Mouse (Mus musculus): Measurements from ENCODE around the gene Trpm5. TPM values are rescaled to one million over a fixed set of nuclear protein-coding genes. Genes with fewer than 3 reads are reported as not detected.

Trpm5 gene
- polyA plus RNA-seq, 1 experiment from 2014 or later = 1.1 TPM

GRCm38 (mm10) chr7:143057023-143057422, 37.4 kb downstream of the Trpm5 start:
- no peaks in the 10 kb centered on the region for H3K27me3 ChIP-seq (replicated peaks; ENCODE audit: control insufficient read depth, insufficient read depth, low read length)
- 92% methylated on average over 5 of the region's 5 CpGs for WGBS
- peaks cover 42% of the 10 kb centered on the region for H3K4me1 ChIP-seq (replicated peaks; ENCODE audit: control insufficient read depth, insufficient read depth, low read length)

DNA sequence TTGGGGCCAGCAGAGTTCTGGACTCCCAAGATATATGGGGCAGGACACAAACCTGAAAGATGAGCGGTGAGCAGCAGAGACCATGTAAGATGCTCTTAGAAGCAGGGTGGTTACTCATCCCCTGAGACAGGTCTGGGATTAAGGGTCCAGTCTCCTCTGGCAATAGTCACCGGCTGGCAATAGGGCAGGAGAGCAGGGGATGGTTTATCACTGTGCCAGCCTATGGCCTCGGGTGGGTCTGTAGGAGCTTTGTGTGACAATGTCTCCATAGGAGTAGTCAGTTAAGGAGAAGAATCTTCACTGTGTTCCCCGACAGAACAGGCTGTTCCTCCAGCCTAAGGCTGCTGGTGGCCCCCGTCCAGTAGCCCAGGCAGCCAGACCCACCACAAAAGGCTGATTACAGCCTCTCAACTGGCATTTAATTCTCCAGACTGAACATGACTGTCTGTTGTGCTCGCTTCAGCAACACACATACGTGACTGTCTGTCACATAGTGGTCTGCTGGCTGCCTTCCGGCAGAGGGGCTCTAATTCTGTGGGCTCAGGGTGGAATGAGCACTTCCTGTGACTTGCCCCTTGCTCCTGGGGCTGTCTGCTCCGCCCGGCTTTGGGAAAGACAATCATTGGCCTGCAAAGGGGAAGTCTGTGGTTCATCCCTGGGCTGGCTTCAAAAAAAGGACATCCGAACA, 38.8 kb downstream of the Trpm5 start:
- peaks cover 41% of the 10 kb centered on the region for H3K4me1 ChIP-seq (replicated peaks; ENCODE audit: control insufficient read depth, insufficient read depth, low read length)
- H3K27me3 ChIP-seq (replicated peaks; ENCODE audit: control insufficient read depth, insufficient read depth, low read length) = no peaks in the 10 kb centered on the region
- no peaks in the 10 kb centered on the region for H3K36me3 ChIP-seq (ENCODE audit: control insufficient read depth, insufficient read depth)
- peak overlapping the region; percentile 12 for H3K4me2 ChIP-seq (ENCODE audit: low read length)
- H3K27ac ChIP-seq (ENCODE audit: low read length) = peak overlapping the region; percentile 12; the same call in 1 of the 2 replicates
- no peak overlapping the region for H3K4me3 ChIP-seq (replicated peaks; ENCODE audit: low read length)
- WGBS = 73% methylated on average over 11 of the region's 11 CpGs
- H3K9ac ChIP-seq (replicated peaks; ENCODE audit: low read depth, low read length) = peak overlapping the region; percentile 26; the same call in 1 of the 2 replicates
- ATAC-seq = no peak
- no peaks in the 10 kb centered on the region for H3K9me3 ChIP-seq (ENCODE audit: control insufficient read depth, low read length)

More at GRCm38 (mm10) chr7:143057023-143057422, 37.4 kb downstream of the Trpm5 start:
- no peak overlapping the region for H3K27ac ChIP-seq (ENCODE audit: low read length)
- ATAC-seq = no peak
- H3K4me2 ChIP-seq (ENCODE audit: low read length) = no peak overlapping the region
- no peak overlapping the region for H3K4me3 ChIP-seq (replicated peaks; ENCODE audit: low read length)
- H3K9me3 ChIP-seq (ENCODE audit: control insufficient read depth, low read length) = no peaks in the 10 kb centered on the region
- H3K36me3 ChIP-seq (ENCODE audit: control insufficient read depth, insufficient read depth) = no peaks in the 10 kb centered on the region
- no peak overlapping the region for H3K9ac ChIP-seq (replicated peaks; ENCODE audit: low read depth, low read length)

GRCm38 (mm10) chr7:143055001-143055400, 39.4 kb downstream of the Trpm5 start:
- Histone ChIP-seq H3K27ac (ENCODE audit: low read length) (no peak overlapping the region), H3K9me3 (ENCODE audit: control insufficient read depth, low read length) (no peaks in the 10 kb centered on the region), H3K36me3 (ENCODE audit: control insufficient read depth, insufficient read depth) (no peaks in the 10 kb centered on the region), H3K4me3 (replicated peaks; ENCODE audit: low read length) (no peak overlapping the region; the same call in 1 of the 2 replicates), H3K4me1 (replicated peaks; ENCODE audit: control insufficient read depth, insufficient read depth, low read length) (peaks cover 41% of the 10 kb centered on the region), H3K4me2 (ENCODE audit: low read length) (peak overlapping the region; percentile 83), H3K9ac (replicated peaks; ENCODE audit: low read depth, low read length) (0 out of 2 replicates have a peak overlapping the region, but pooled peaks have one; percentile 87), H3K27me3 (replicated peaks; ENCODE audit: control insufficient read depth, insufficient read depth, low read length) (no peaks in the 10 kb centered on the region)
- WGBS = 96% methylated on average over 3 of the region's 3 CpGs
- ATAC-seq = no peak

- 43% methylated on average over 3 of the region's 3 CpGs for WGBS
These were observed 39.9 kb downstream of the Trpm5 start for GRCm38 (mm10) chr7:143054612-143054965.

GRCm38 (mm10) chr7:143053961-143054611, 40.4 kb downstream of the Trpm5 start:
- Histone ChIP-seq H3K4me2 (ENCODE audit: low read length) (peak overlapping the region; percentile 83), H3K9ac (replicated peaks; ENCODE audit: low read depth, low read length) (peak overlapping the region; percentile 87), H3K4me3 (replicated peaks; ENCODE audit: low read length) (peak overlapping the region; percentile 84), H3K9me3 (ENCODE audit: control insufficient read depth, low read length) (no peaks in the 10 kb centered on the region), H3K27me3 (replicated peaks; ENCODE audit: control insufficient read depth, insufficient read depth, low read length) (no peaks in the 10 kb centered on the region), H3K4me1 (replicated peaks; ENCODE audit: control insufficient read depth, insufficient read depth, low read length) (peaks cover 37% of the 10 kb centered on the region), H3K27ac (ENCODE audit: low read length) (no peak overlapping the region), H3K36me3 (ENCODE audit: control insufficient read depth, insufficient read depth) (no peaks in the 10 kb centered on the region)
- WGBS = 64% methylated on average over 11 of the region's 11 CpGs
- ATAC-seq = no peak; the same call in 1 of the 2 replicates

More at GRCm38 (mm10) chr7:143054612-143054965, 39.9 kb downstream of the Trpm5 start:
- no peak for ATAC-seq
- H3K4me3 ChIP-seq (replicated peaks; ENCODE audit: low read length) = peak overlapping the region; percentile 84; the same call in 1 of the 2 replicates
- no peaks in the 10 kb centered on the region for H3K9me3 ChIP-seq (ENCODE audit: control insufficient read depth, low read length)
- H3K36me3 ChIP-seq (ENCODE audit: control insufficient read depth, insufficient read depth) = no peaks in the 10 kb centered on the region
- H3K4me1 ChIP-seq (replicated peaks; ENCODE audit: control insufficient read depth, insufficient read depth, low read length) = peaks cover 41% of the 10 kb centered on the region
- no peaks in the 10 kb centered on the region for H3K27me3 ChIP-seq (replicated peaks; ENCODE audit: control insufficient read depth, insufficient read depth, low read length)
- peak overlapping the region; percentile 83 for H3K4me2 ChIP-seq (ENCODE audit: low read length)
- peak overlapping the region; percentile 87; the same call in 1 of the 2 replicates for H3K9ac ChIP-seq (replicated peaks; ENCODE audit: low read depth, low read length)
- no peak overlapping the region for H3K27ac ChIP-seq (ENCODE audit: low read length)

DNA sequence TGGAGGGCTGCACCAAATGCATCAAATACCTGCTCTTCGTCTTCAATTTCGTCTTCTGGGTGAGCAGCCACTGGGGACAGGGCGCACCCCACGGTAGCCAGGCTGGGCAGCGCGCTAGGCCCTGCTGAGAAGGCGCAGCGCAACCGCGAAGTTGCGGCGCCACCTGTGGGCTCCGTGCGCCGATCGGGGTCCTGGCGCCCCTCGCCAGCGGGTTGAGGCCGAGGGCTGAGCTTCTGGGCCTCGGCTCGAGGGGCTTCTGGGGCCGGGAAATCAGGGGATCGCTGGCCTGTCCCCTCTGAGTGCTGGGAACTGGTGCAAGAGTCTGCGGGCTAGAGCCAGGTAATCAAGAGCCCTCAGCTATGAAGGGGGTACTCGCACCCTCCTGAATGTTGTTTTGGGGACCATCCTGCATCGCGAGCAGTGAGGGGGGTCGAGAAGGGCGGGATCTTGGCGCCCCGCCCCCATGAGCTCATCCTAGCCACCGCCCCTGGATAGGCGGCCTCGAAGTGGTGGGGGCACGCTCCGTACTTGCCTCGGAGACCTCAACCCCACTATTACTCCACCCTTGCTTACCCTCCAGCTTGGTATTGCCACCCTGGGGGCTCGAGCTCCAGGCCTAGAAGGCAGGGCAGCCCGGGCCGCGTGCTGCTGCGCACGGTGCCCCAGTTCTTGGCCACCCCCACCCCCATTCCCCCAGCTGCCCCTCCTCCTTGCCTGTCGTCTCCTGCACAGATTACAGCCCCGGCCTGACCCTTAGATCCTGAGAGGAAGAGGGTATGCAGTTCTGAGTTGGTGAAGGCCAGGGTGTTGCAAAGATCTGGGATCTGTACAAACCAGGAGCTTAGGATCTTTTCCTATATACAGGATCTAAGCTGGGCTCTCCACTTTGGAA, 41.2 kb downstream of the Trpm5 start:
- no peaks in the 10 kb centered on the region for H3K27me3 ChIP-seq (replicated peaks; ENCODE audit: control insufficient read depth, insufficient read depth, low read length)
- no peaks in the 10 kb centered on the region for H3K36me3 ChIP-seq (ENCODE audit: control insufficient read depth, insufficient read depth)
- H3K4me3 ChIP-seq (replicated peaks; ENCODE audit: low read length) = peak overlapping the region; percentile 84
- H3K9me3 ChIP-seq (ENCODE audit: control insufficient read depth, low read length) = no peaks in the 10 kb centered on the region
- WGBS = under 1% methylated on average over 46 of the region's 46 CpGs
- peak overlapping the region; percentile 82 for H3K27ac ChIP-seq (ENCODE audit: low read length)
- peak overlapping the region; percentile 87 for H3K9ac ChIP-seq (replicated peaks; ENCODE audit: low read depth, low read length)
- peaks cover 32% of the 10 kb centered on the region for H3K4me1 ChIP-seq (replicated peaks; ENCODE audit: control insufficient read depth, insufficient read depth, low read length)
- peak overlapping the region; percentile 83 for H3K4me2 ChIP-seq (ENCODE audit: low read length)
- peak; percentile 74 for ATAC-seq

DNA sequence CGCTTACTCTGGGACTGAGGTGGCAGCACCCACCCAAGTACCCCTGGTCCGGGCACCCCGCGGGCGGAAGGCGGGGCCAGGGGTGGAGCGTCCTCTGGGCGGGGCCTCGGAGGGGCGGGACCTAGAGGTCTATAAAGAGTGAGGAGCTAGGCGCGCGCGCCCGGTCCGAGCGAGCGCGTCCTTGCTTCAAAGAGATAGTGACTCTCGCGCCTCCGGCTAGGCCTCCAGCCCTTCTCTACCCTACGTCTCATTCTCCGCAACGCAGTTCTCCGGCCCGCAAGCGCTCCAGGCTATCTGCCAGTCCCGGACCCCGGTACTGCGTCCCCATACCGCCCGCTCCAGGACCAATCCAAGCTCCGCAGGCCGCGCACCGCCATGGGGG, 41.8 kb downstream of the Trpm5 start, which contains the start of gene Cd81:
Gene Cd81, plus strand, starts transcription at position 114 of the 382 bp plus-strand sequence.
- Histone ChIP-seq H3K4me3 (replicated peaks; ENCODE audit: low read length) (peak within 1 kb of the TSS; percentile 84), H3K4me1 (replicated peaks; ENCODE audit: control insufficient read depth, insufficient read depth, low read length) (peaks cover 31% of the 10 kb centered on the region), H3K4me2 (ENCODE audit: low read length) (peak within 1 kb of the TSS; percentile 83), H3K9me3 (ENCODE audit: control insufficient read depth, low read length) (no peaks in the 10 kb centered on the region), H3K27me3 (replicated peaks; ENCODE audit: control insufficient read depth, insufficient read depth, low read length) (no peaks in the 10 kb centered on the region), H3K27ac (ENCODE audit: low read length) (peak within 1 kb of the TSS; percentile 82), H3K36me3 (ENCODE audit: control insufficient read depth, insufficient read depth) (no peaks in the 10 kb centered on the region), H3K9ac (replicated peaks; ENCODE audit: low read depth, low read length) (peak within 1 kb of the TSS; percentile 87)
- WGBS = under 1% methylated on average over 36 of the region's 37 CpGs
- ATAC-seq = peak; percentile 84

DNA sequence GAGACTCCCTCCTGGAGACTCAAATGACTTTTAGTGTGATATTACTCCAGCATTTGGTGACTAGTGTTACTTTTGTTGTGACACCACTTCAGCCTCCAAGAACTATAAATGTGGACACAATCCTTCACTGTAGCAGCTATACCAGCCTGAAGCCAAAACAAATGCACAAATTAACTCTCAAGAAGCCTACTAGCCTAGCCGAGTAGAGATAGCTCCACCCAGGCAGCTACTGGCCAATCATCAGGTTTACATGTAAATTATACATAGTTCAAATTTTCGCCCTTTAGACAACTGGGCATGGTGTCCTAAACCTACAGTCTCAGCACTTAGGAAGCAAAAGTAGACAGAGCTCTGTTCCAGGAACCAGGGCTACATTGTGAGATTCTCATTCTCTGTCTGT, 43.1 kb downstream of the Trpm5 start:
- Histone ChIP-seq H3K4me2 (ENCODE audit: low read length) (no peak overlapping the region), H3K9me3 (ENCODE audit: control insufficient read depth, low read length) (no peaks in the 10 kb centered on the region), H3K27ac (ENCODE audit: low read length) (no peak overlapping the region), H3K9ac (replicated peaks; ENCODE audit: low read depth, low read length) (no peak overlapping the region), H3K4me1 (replicated peaks; ENCODE audit: control insufficient read depth, insufficient read depth, low read length) (peaks cover 31% of the 10 kb centered on the region), H3K36me3 (ENCODE audit: control insufficient read depth, insufficient read depth) (no peaks in the 10 kb centered on the region), H3K4me3 (replicated peaks; ENCODE audit: low read length) (no peak overlapping the region), H3K27me3 (replicated peaks; ENCODE audit: control insufficient read depth, insufficient read depth, low read length) (no peaks in the 10 kb centered on the region)
- ATAC-seq = no peak
- WGBS = 69% methylated on average over 2 of the region's 2 CpGs

Measured in forebrain, embryonic 16.5 days (tissue).